Mouse (Mus musculus) embryonic fibroblast, embryonic 13.5 days (primary cell): Measurements from ENCODE around the gene Nek11. TPM values are rescaled to one million over a fixed set of nuclear protein-coding genes. Genes with fewer than 3 reads are reported as not detected.

ENCODE experiments used
- H3K27ac ChIP-seq: 2 replicates; pipeline ENCODE4 v1.5.1; 2012; ENCODE audit warnings: low read length, control low read depth, inconsistent platforms; ENCODE audit not compliant: insufficient read depth
- H3K4me1 ChIP-seq: 2 replicates; pipeline ENCODE4 v1.6.1; 2011; ENCODE audit warnings: low read length; ENCODE audit not compliant: control insufficient read depth, insufficient read depth
- H3K4me3 ChIP-seq: 2 replicates; pipeline ENCODE4 v1.5.1; 2011; ENCODE audit warnings: mild to moderate bottlenecking, control low read depth, low read length; ENCODE audit not compliant: insufficient read depth
- CTCF ChIP-seq: IDR thresholded peaks from 2 replicates; pipeline ENCODE4 v1.5.1; 2011; ENCODE audit warnings: mild to moderate bottlenecking, control low read depth, low read length, moderate library complexity, borderline replicate concordance; ENCODE audit not compliant: insufficient read depth
- POLR2A ChIP-seq: IDR thresholded peaks from 2 replicates; pipeline ENCODE4 v1.6.1; 2011; ENCODE audit warnings: low read depth, mild to moderate bottlenecking, control low read depth, low read length, moderate library complexity
- polyA plus RNA-seq: library from polyadenylated mRNA; stranded (reverse); fragments of >200 nt; gene quantifications from 2 replicates; pipeline ENCODE4 v1.2.4, GENCODE M21; 2011; ENCODE audit warnings: low read depth; ENCODE audit not compliant: missing spikeins, insufficient read length

The Nek11 gene
- 0.54 and 0.85 TPM in 2 replicates for polyA plus RNA-seq

- Histone ChIP-seq H3K27ac (peak within 1 kb of the TSS; percentile 91), H3K4me1 (peaks cover 7% of the 10 kb centered on the region), H3K4me3 (peak within 1 kb of the TSS; percentile 85)
- TF ChIP-seq CTCF: no peak
- TF ChIP-seq POLR2A: peak; percentile 66
Observed at GRCm38 (mm10) chr9:105395218-105395627, at the start of gene Nek11, which contains the start of gene Aste1. Nek11 (minus strand) TSS chr9:105395524. Aste1 (plus strand) TSS chr9:105395392.

DNA sequence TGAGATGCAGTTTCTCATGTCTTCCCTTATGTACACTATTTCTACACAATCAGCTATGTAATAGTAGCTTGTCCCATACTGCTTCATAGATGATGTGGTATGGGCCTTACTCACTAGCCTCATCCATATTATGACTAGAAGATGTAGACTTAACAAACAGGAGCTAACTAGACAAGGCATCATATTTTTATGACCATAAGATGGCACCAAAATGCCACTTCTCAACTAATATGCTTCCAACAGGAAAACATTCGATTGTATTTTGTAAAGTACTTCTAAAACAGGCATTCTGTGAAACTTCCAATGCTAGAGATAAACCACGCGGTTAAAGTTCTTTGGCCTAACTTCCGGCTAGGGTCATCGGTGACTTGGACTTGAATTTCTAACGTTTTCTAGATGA, 13.2 kb upstream of the Nek11 start:
- TF ChIP-seq CTCF (no peak), POLR2A (no peak)

GRCm38 (mm10) chr9:105394720-105395119, 604 bp downstream of the Nek11 start:
- H3K27ac ChIP-seq: no peak overlapping the region
- no peak for TF ChIP-seq POLR2A
- TF ChIP-seq CTCF: no peak
- peaks cover 7% of the 10 kb centered on the region for H3K4me1 ChIP-seq
- H3K4me3 ChIP-seq: peak overlapping the region; percentile 85

More for the DNA sequence above, 13.2 kb upstream of the Nek11 start:
- Histone ChIP-seq H3K4me3 (no peak overlapping the region), H3K27ac (no peak overlapping the region), H3K4me1 (no peaks in the 10 kb centered on the region)

- no peaks in the 10 kb centered on the region for H3K4me1 ChIP-seq
- no peak overlapping the region for H3K27ac ChIP-seq
- H3K4me3 ChIP-seq: no peak overlapping the region
- TF ChIP-seq CTCF (no peak), POLR2A (no peak)
Observed at GRCm38 (mm10) chr9:105390616-105391015, 4.7 kb downstream of the Nek11 start.

- TF ChIP-seq CTCF (0 out of 2 replicates have a peak, but pooled peaks have one; percentile 11), POLR2A (no peak)
- Histone ChIP-seq H3K4me1 (no peaks in the 10 kb centered on the region), H3K27ac (no peak overlapping the region), H3K4me3 (no peak overlapping the region)
Observed at GRCm38 (mm10) chr9:105389289-105389688, 6.0 kb downstream of the Nek11 start.

GRCm38 (mm10) chr9:105387403-105387802, 7.9 kb downstream of the Nek11 start:
- Histone ChIP-seq H3K27ac (no peak overlapping the region), H3K4me3 (no peak overlapping the region), H3K4me1 (no peaks in the 10 kb centered on the region)
- TF ChIP-seq CTCF (no peak), POLR2A (no peak)

- peaks cover 9% of the 10 kb centered on the region for H3K4me1 ChIP-seq
- no peak overlapping the region for H3K4me3 ChIP-seq
- TF ChIP-seq CTCF (no peak), POLR2A (no peak)
- no peak overlapping the region for H3K27ac ChIP-seq
Observed at GRCm38 (mm10) chr9:105379533-105380145, 15.7 kb downstream of the Nek11 start.

DNA sequence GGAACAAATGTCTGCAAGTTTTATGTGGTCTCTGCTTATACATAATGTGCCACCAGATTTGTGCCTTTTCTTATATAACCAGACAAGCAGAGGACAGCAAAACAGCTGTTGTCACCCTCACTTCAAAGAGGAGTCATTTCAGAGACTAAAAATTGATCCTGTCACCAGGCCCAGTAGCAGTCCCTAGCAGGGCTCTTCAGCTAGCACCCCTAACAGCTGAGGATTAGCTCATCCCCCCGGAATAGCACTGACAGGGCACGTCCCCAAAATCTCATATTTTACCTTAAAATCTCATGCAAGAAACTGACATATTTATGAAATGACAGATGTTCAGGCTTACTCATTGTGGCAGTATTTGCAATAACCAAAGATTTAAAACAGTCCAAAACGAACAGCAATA, 17.7 kb downstream of the Nek11 start:
- Histone ChIP-seq H3K27ac (peak overlapping the region; percentile 45), H3K4me1 (peaks cover 9% of the 10 kb centered on the region), H3K4me3 (no peak overlapping the region)
- no peak for TF ChIP-seq POLR2A
- TF ChIP-seq CTCF: no peak

GRCm38 (mm10) chr9:105376954-105377530, 18.3 kb downstream of the Nek11 start:
- TF ChIP-seq CTCF (no peak), POLR2A (no peak)
- no peak overlapping the region for H3K4me3 ChIP-seq
- H3K27ac ChIP-seq: peak overlapping the region; percentile 45
- peaks cover 9% of the 10 kb centered on the region for H3K4me1 ChIP-seq

GRCm38 (mm10) chr9:105376411-105376810, 18.9 kb downstream of the Nek11 start:
- Histone ChIP-seq H3K4me3 (no peak overlapping the region), H3K4me1 (peaks cover 9% of the 10 kb centered on the region), H3K27ac (peak overlapping the region; percentile 89)
- TF ChIP-seq CTCF (no peak), POLR2A (0 out of 2 replicates have a peak, but pooled peaks have one; percentile 29)

- no peak for TF ChIP-seq CTCF
- no peak for TF ChIP-seq POLR2A
- Histone ChIP-seq H3K4me1 (peaks cover 9% of the 10 kb centered on the region), H3K27ac (no peak overlapping the region), H3K4me3 (no peak overlapping the region)
Observed at GRCm38 (mm10) chr9:105374361-105374760, 21.0 kb downstream of the Nek11 start.
